Mouse (Mus musculus) heart, postnatal 10 days (tissue): ENCODE data around the gene Fam205a1. TPM values are rescaled to one million over a fixed set of nuclear protein-coding genes. Genes with fewer than 3 reads are reported as not detected.
"Not testable (repeated sequence)": the region's sequence is repeated elsewhere in the genome, so short reads cannot be mapped to it uniquely, and the experiment has no call there.

Source experiments
- DNase-seq, 2 experiments: peaks; one replicate each; pipeline ENCODE4 v3.0.0; 2021
- intact Hi-C: fragments of 180-260 bp; cut with DNase I; formaldehyde crosslinking; loops from one replicate; pipeline ENCODE4 v1.15.1; 2025
- total RNA-seq, 2 experiments: library from RNA; stranded (reverse); gene quantifications; 2 replicates each; pipeline ENCODE4 v1.2.3; 2021

The Fam205a1 gene
- total RNA-seq, 2 experiments from 2014 or later: not detected

DNA sequence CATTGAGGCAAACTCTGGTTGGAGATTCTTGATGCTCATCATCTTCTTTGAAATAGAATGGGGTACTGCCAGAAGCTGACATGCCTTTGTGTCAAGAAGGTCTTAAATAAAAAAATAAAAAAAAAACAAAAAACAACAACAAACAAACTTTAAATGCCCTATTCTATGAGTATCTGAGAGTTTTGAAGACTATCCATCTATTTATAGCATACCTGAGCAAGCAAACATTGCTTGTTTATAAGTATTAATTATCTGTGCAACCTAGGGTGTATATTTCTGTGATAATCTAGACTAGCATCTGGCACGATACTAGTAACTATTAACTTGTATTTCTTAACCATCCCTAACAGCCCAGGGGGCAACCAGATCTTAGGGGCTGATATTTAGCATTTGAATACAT, 3.0 kb upstream of the Fam205a1 start, which contains the start of gene Gm12394:
TSS of gene Gm12394 (minus strand) at position 101 of the 400 bp plus-strand sequence.
- intact Hi-C loops, DNase-seq: not testable (repeated sequence)

Other genes with a start within 250 kb of the Fam205a1 start
- not detected for gene Gm10591, start 241.7 kb downstream of the Fam205a1 start, total RNA-seq
- 1 to 10 TPM; 1.4 to 2.0 TPM for gene Gm2564, start 224.2 kb downstream of the Fam205a1 start, total RNA-seq
- gene Ccl27b, start 198.6 kb downstream of the Fam205a1 start, total RNA-seq: not detected
- gene Il11ra2, start 192.0 kb downstream of the Fam205a1 start, total RNA-seq: not detected
- not detected for gene 4930578G10Rik, start 118.3 kb downstream of the Fam205a1 start, total RNA-seq
- not detected for gene Ccl19, start 97.3 kb downstream of the Fam205a1 start, total RNA-seq
- 10 to 100 TPM; 17.4 to 18.5 TPM for gene Ccl21a, start 79.9 kb downstream of the Fam205a1 start, total RNA-seq
- gene Gm12394, start 2.9 kb upstream of the Fam205a1 start, total RNA-seq: under 1 TPM in 1 of 2 experiments, not detected in 1; 0.07 TPM
- 1 to 10 TPM; 2.7 to 2.9 TPM for gene Fam205c, start 20.3 kb upstream of the Fam205a1 start, total RNA-seq
- 1 to 10 TPM; 8.0 to 9.5 TPM for gene Phf24, start 62.8 kb upstream of the Fam205a1 start, total RNA-seq
- gene Dnajb5, start 95.9 kb upstream of the Fam205a1 start, total RNA-seq: 10 to 100 TPM; 61.8 to 68.9 TPM
- not detected for gene 1700022I11Rik, start 115.7 kb upstream of the Fam205a1 start, total RNA-seq
- gene Vcp, start 146.6 kb upstream of the Fam205a1 start, total RNA-seq: 100 to 1,000 TPM; 306 to 324 TPM
- 1 to 10 TPM; 5.8 to 6.7 TPM for gene Fancg, start 156.6 kb upstream of the Fam205a1 start, total RNA-seq
- 10 to 100 TPM; 19.3 to 25.1 TPM for gene Pigo, start 171.9 kb upstream of the Fam205a1 start, total RNA-seq
- 100 to 1,000 TPM in 1 of 2 experiments, 10 to 100 TPM in 1; 99.9 to 106 TPM for gene Stoml2, start 177.8 kb upstream of the Fam205a1 start, total RNA-seq
- 10 to 100 TPM; 23.6 to 30.7 TPM for gene Fam214b, start 192.3 kb upstream of the Fam205a1 start, total RNA-seq
- gene Unc13b, start 205.1 kb upstream of the Fam205a1 start, total RNA-seq: 10 to 100 TPM; 28.3 to 31.4 TPM